Mouse (Mus musculus) spleen, adult 2 months (tissue): ENCODE data around the gene Mycbp2.

Source experiments
- CTCF ChIP-seq: fragments of 200-500 bp; IDR thresholded peaks from 2 replicates; pipeline ENCODE4 v1.5.1; 2011; ENCODE audit warnings: mild to moderate bottlenecking, inconsistent platforms; ENCODE audit not compliant: insufficient read depth, insufficient read length, insufficient replicate concordance; ENCODE audit errors: extremely low read depth
- POLR2A ChIP-seq: fragments of 200-500 bp; IDR thresholded peaks from 2 replicates; pipeline ENCODE4 v1.6.1; 2011; ENCODE audit warnings: low read depth, low read length, inconsistent platforms

- TF ChIP-seq CTCF (no peak), POLR2A (no peak)
These were observed 92.3 kb downstream of the Mycbp2 start for GRCm38 (mm10) chr14:103254311-103254710.
